ENCODE assay signal across 10 mouse cellular contexts in the genomic region with DNA sequence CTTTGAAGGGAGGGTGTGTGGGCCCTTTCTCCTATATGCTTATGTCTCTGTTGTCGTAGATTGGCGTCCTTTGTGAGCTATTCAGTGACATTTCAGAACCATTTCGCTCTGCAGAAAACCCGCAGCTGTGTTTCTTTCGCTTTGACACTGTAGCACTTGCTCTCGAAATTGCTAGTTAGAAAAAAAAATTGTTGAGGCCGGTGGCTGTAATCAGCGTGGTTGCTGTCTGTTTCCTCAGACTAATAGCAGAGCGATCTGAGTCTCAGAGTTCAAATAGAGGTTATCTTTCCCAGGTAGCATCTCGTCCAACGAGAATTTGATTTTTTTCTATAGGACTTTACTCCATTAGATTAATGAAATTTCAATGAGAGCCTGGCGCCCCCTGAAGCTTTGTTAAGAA.
A peak's percentile ranks its signal among the peaks of the same experiment; 100 is the strongest.
DNase-seq lines count a peak whose midpoint lies in the region; ATAC-seq and TF ChIP-seq lines count a peak whose summit lies in the region.
"Had no signal": no experiment of that assay in that cellular context is flagged by ENCODE, and none has a peak within 500 bp of the region (broad histone marks: within the 10 kb centered on the region; RNA-seq: fewer than 3 reads in every experiment).

No protein-coding gene starts in this region.

- 33% methylated on average over 12 of the region's 12 CpGs for WGBS in heart, embryonic 15.5 days
- 53% methylated on average over 12 of the region's 12 CpGs for WGBS in heart, adult 2 months
- WGBS in forebrain, embryonic 10.5 days: 54% methylated on average over 12 of the region's 12 CpGs
- 32% methylated on average over 12 of the region's 12 CpGs for WGBS in hindbrain, postnatal 0 days
- WGBS in midbrain, embryonic 14.5 days: 32% methylated on average over 12 of the region's 12 CpGs

- TF ChIP-seq POLR2A in heart, adult 2 months (IDR thresholded peaks at IDR 0.05; ENCODE audit: insufficient read depth, low read depth, low read length): no peak

- no peaks in the 10 kb centered on the region for H3K79me2 ChIP-seq in heart, adult 2 months (replicated peaks; ENCODE audit: control insufficient read depth, insufficient read depth, low read length)

- H3K9ac ChIP-seq in heart, embryonic 15.5 days: no peak overlapping the region
- H3K9ac ChIP-seq in heart, adult 2 months (ENCODE audit: low read depth, low read length): no peak overlapping the region
- H3K9ac ChIP-seq in hindbrain, postnatal 0 days (replicated peaks; ENCODE audit: low read length): 0 out of 2 replicates have a peak overlapping the region, but pooled peaks have one; percentile 33
- H3K9ac ChIP-seq in midbrain, embryonic 14.5 days (replicated peaks; ENCODE audit: low read length): no peak overlapping the region

- no peaks in the 10 kb centered on the region for H3K4me1 ChIP-seq in heart, embryonic 15.5 days (replicated peaks)
- H3K4me1 ChIP-seq in heart, adult 2 months (ENCODE audit: control insufficient read depth, insufficient read depth, low read length): no peaks in the 10 kb centered on the region
- peaks cover 22% of the 10 kb centered on the region for H3K4me1 ChIP-seq in forebrain, embryonic 10.5 days
- no peaks in the 10 kb centered on the region for H3K4me1 ChIP-seq in hindbrain, postnatal 0 days (ENCODE audit: insufficient read depth, low read length)
- H3K4me1 ChIP-seq in midbrain, embryonic 14.5 days (ENCODE audit: control insufficient read depth, insufficient read depth, low read length): peaks cover 14% of the 10 kb centered on the region

- TF ChIP-seq CTCF in heart, adult 2 months (IDR thresholded peaks at IDR 0.05): no peak
- TF ChIP-seq CTCF in hindbrain, postnatal 0 days (IDR thresholded peaks at IDR 0.05; ENCODE audit: low read depth): no peak

- DNase-seq in heart, adult 2 months: no peak
- DNase-seq in forebrain, embryonic 10.5 days (ENCODE audit: extremely low spot score, low spot score): no peak
- peak; percentile 51 for DNase-seq in hindbrain, postnatal 0 days (ENCODE audit: low spot score)
- DNase-seq in midbrain, embryonic 14.5 days: peak; percentile 40
- no peak for DNase-seq in B cell, adult 2 months
- no peak for DNase-seq in Muller cell, postnatal 12 days (ENCODE audit: inconsistent ontology term)
- no peak for DNase-seq in left cerebral cortex, adult 11 months (ENCODE audit: low spot score)
- DNase-seq: lung, postnatal 4 days; retina, postnatal 1 day had no signal

- H3K9me3 ChIP-seq in heart, embryonic 15.5 days (replicated peaks): no peaks in the 10 kb centered on the region
- H3K9me3 ChIP-seq in forebrain, embryonic 10.5 days: no peaks in the 10 kb centered on the region
- no peaks in the 10 kb centered on the region for H3K9me3 ChIP-seq in hindbrain, postnatal 0 days (ENCODE audit: low read length)
- H3K9me3 ChIP-seq in midbrain, embryonic 14.5 days (ENCODE audit: control insufficient read depth, low read length): no peaks in the 10 kb centered on the region

- H3K4me3 ChIP-seq in heart, embryonic 15.5 days: no peak overlapping the region
- H3K4me3 ChIP-seq in heart, adult 2 months: no peak overlapping the region
- peak overlapping the region; percentile 14; the same call in 1 of the 2 replicates for H3K4me3 ChIP-seq in forebrain, embryonic 10.5 days
- peak overlapping the region; percentile 17 for H3K4me3 ChIP-seq in hindbrain, postnatal 0 days (ENCODE audit: low read length)
- 0 out of 2 replicates have a peak overlapping the region, but pooled peaks have one; percentile 4 for H3K4me3 ChIP-seq in midbrain, embryonic 14.5 days (replicated peaks; ENCODE audit: low read depth, low read length)

- no peak for TF ChIP-seq EP300 in heart, adult 2 months (IDR thresholded peaks at IDR 0.05; ENCODE audit: insufficient read depth, low read depth, low read length)

- intact Hi-C loops in heart, adult 2 months (cut with DNase I): no loop called here

- peak overlapping the region; percentile 27 for H3K4me2 ChIP-seq in heart, embryonic 15.5 days
- H3K4me2 ChIP-seq in hindbrain, postnatal 0 days (ENCODE audit: low read depth, low read length): peak overlapping the region; percentile 41
- peak overlapping the region; percentile 38 for H3K4me2 ChIP-seq in midbrain, embryonic 14.5 days (ENCODE audit: low read length)

- 0 out of 2 replicates have a peak, but pooled peaks cover 3% of the 10 kb centered on the region for H3K27me3 ChIP-seq in heart, embryonic 15.5 days
- H3K27me3 ChIP-seq in heart, adult 2 months (ENCODE audit: control insufficient read depth, insufficient read depth, low read length): no peaks in the 10 kb centered on the region
- 0 out of 2 replicates have a peak, but pooled peaks cover 5% of the 10 kb centered on the region for H3K27me3 ChIP-seq in forebrain, embryonic 10.5 days (ENCODE audit: poor library complexity, severe bottlenecking)
- H3K27me3 ChIP-seq in hindbrain, postnatal 0 days (ENCODE audit: insufficient read depth, low read length): no peaks in the 10 kb centered on the region
- H3K27me3 ChIP-seq in midbrain, embryonic 14.5 days (ENCODE audit: control insufficient read depth, insufficient read depth, low read length): no peaks in the 10 kb centered on the region

- no peak overlapping the region for H3K27ac ChIP-seq in heart, embryonic 15.5 days
- H3K27ac ChIP-seq in heart, adult 2 months: no peak overlapping the region
- H3K27ac ChIP-seq in forebrain, embryonic 10.5 days: no peak overlapping the region
- peak overlapping the region; percentile 9; the same call in 1 of the 2 replicates for H3K27ac ChIP-seq in hindbrain, postnatal 0 days
- H3K27ac ChIP-seq in midbrain, embryonic 14.5 days (replicated peaks; ENCODE audit: low read depth, low read length): peak overlapping the region; percentile 14; the same call in 1 of the 2 replicates

- no peaks in the 10 kb centered on the region for H3K36me3 ChIP-seq in heart, embryonic 15.5 days
- H3K36me3 ChIP-seq in heart, adult 2 months (ENCODE audit: control insufficient read depth, insufficient read depth, low read length): no peaks in the 10 kb centered on the region; the same call in 1 of the 2 replicates
- no peaks in the 10 kb centered on the region for H3K36me3 ChIP-seq in forebrain, embryonic 10.5 days (replicated peaks)
- no peaks in the 10 kb centered on the region for H3K36me3 ChIP-seq in hindbrain, postnatal 0 days (ENCODE audit: insufficient read depth, low read length)
- H3K36me3 ChIP-seq in midbrain, embryonic 14.5 days (ENCODE audit: control insufficient read depth, insufficient read depth, low read length): no peaks in the 10 kb centered on the region

- ATAC-seq in heart, embryonic 15.5 days (replicated peaks; ENCODE audit: insufficient number of reproducible peaks, insufficient read depth, low FRiP score, low read depth): no peak
- no peak for ATAC-seq in hindbrain, postnatal 0 days
- ATAC-seq in midbrain, embryonic 14.5 days (ENCODE audit: low FRiP score, low TSS enrichment): no peak

Comparison
In these comparisons a context has a peak if more than half of its experiments do, and no peak if none do; other contexts are left out.
1. H3K27ac ChIP-seq: peak in hindbrain, postnatal 0 days (single experiment) and midbrain, embryonic 14.5 days (single experiment); none in heart, embryonic 15.5 days (single experiment), heart, adult 2 months (single experiment) and forebrain, embryonic 10.5 days (single experiment).
2. H3K4me3 ChIP-seq: peak in forebrain, embryonic 10.5 days (single experiment), hindbrain, postnatal 0 days (single experiment) and midbrain, embryonic 14.5 days (single experiment); none in heart, embryonic 15.5 days (single experiment) and heart, adult 2 months (single experiment).
3. DNase-seq: peak in hindbrain, postnatal 0 days (single experiment) and midbrain, embryonic 14.5 days (single experiment); none in heart, adult 2 months (0 of 2), forebrain, embryonic 10.5 days (single experiment), B cell, adult 2 months (0 of 2), Muller cell, postnatal 12 days (single experiment) and left cerebral cortex, adult 11 months (single experiment).
4. Peak in every context shown above with its lines, with median percentiles within 50 percentile points of each other: H3K4me2 ChIP-seq.